Mouse (Mus musculus): ENCODE measurements around the gene Cbr4. TPM values are rescaled to one million over a fixed set of nuclear protein-coding genes. Genes with fewer than 3 reads are reported as not detected.
A peak's percentile ranks its signal among the peaks of the same experiment; 100 is the strongest.

Gene Cbr4
- polyA plus RNA-seq (2011; ENCODE audit: insufficient read length, low read depth, missing spikeins), result 21.1 and 24.3 TPM in 2 replicates

- Histone ChIP-seq H3K4me1 (ENCODE audit: control insufficient read depth, insufficient read depth, low read length) (no peaks in the 10 kb centered on the region), H3K27ac (ENCODE audit: insufficient read depth, low read length) (peak within 1 kb of the TSS; percentile 89), H3K4me3 (ENCODE audit: insufficient read depth, low read length) (peak within 1 kb of the TSS; percentile 81)
- TF ChIP-seq POLR2A (IDR thresholded peaks at IDR 0.05; ENCODE audit: low read depth, low read length) (peak; percentile 63), CTCF (IDR thresholded peaks at IDR 0.05; ENCODE audit: borderline replicate concordance, insufficient read depth, low read length) (no peak)
Measured at GRCm38 (mm10) chr8:61487597-61488156, at the start of gene Cbr4. TSS of gene Cbr4 (plus strand) at chr8:61487734.

- Histone ChIP-seq H3K4me3 (ENCODE audit: insufficient read depth, low read length) (no peak overlapping the region), H3K4me1 (ENCODE audit: control insufficient read depth, insufficient read depth, low read length) (no peaks in the 10 kb centered on the region), H3K27ac (ENCODE audit: insufficient read depth, low read length) (no peak overlapping the region)
- TF ChIP-seq POLR2A (IDR thresholded peaks at IDR 0.05; ENCODE audit: low read depth, low read length), result no peak
- no peak for TF ChIP-seq CTCF (IDR thresholded peaks at IDR 0.05; ENCODE audit: borderline replicate concordance, insufficient read depth, low read length)
Measured at GRCm38 (mm10) chr8:61442988-61443387, 44.5 kb upstream of the Cbr4 start.

DNA sequence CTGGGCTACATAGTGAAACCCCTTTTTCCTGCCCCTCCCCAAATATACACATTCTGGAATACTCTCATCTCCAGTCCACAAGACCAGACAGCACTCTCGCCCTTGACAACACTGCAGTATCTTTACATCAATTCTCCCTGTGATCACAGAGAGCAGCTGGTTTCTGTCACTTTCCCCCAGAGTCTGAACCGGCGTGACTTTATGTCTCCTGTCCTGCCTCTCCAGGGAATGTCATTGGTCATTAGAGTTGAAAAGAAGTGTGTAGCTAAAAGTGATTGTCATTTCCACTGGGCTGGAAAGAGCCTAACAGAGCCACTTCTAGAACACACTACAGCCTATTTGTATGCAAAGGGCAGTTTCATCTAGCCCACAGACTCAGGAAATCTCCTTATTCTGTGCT is 43.2 kb upstream of the Cbr4 start:
- no peak overlapping the region for H3K27ac ChIP-seq (ENCODE audit: insufficient read depth, low read length)
- no peak overlapping the region for H3K4me3 ChIP-seq (ENCODE audit: insufficient read depth, low read length)
- no peaks in the 10 kb centered on the region; the same call in 1 of the 2 replicates for H3K4me1 ChIP-seq (ENCODE audit: control insufficient read depth, insufficient read depth, low read length)
- TF ChIP-seq POLR2A (IDR thresholded peaks at IDR 0.05; ENCODE audit: low read depth, low read length), result no peak
- TF ChIP-seq CTCF (IDR thresholded peaks at IDR 0.05; ENCODE audit: borderline replicate concordance, insufficient read depth, low read length), result no peak

GRCm38 (mm10) chr8:61446329-61446728 is 41.2 kb upstream of the Cbr4 start:
- H3K4me1 ChIP-seq (ENCODE audit: control insufficient read depth, insufficient read depth, low read length), result peaks cover 2% of the 10 kb centered on the region
- no peak for TF ChIP-seq POLR2A (IDR thresholded peaks at IDR 0.05; ENCODE audit: low read depth, low read length)
- TF ChIP-seq CTCF (IDR thresholded peaks at IDR 0.05; ENCODE audit: borderline replicate concordance, insufficient read depth, low read length), result no peak
- no peak overlapping the region for H3K4me3 ChIP-seq (ENCODE audit: insufficient read depth, low read length)
- no peak overlapping the region for H3K27ac ChIP-seq (ENCODE audit: insufficient read depth, low read length)

DNA sequence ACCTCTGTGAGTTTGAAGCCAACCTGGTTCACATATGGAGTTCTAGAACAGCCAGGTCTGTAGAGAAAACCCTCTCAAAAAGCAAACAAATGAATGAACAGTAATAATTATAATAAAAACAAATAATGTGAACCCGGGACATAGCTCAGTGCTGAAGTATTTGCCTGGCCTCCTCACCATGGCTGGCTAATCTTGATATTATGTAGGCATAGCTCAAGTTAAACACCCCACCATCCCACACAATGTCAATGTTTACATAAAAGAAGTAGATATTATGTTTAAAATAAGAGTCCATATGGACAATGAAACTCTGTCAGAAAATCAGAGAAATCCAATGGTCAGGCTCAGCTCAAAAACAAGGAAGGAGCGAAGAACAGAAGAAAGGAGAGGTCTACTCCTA is 39.4 kb upstream of the Cbr4 start:
- Histone ChIP-seq H3K27ac (ENCODE audit: insufficient read depth, low read length) (no peak overlapping the region), H3K4me1 (ENCODE audit: control insufficient read depth, insufficient read depth, low read length) (peaks cover 2% of the 10 kb centered on the region), H3K4me3 (ENCODE audit: insufficient read depth, low read length) (no peak overlapping the region)
- TF ChIP-seq CTCF (IDR thresholded peaks at IDR 0.05; ENCODE audit: borderline replicate concordance, insufficient read depth, low read length) (no peak), POLR2A (IDR thresholded peaks at IDR 0.05; ENCODE audit: low read depth, low read length) (no peak)

- Histone ChIP-seq H3K27ac (ENCODE audit: insufficient read depth, low read length) (no peak overlapping the region; the same call in 1 of the 2 replicates), H3K4me3 (ENCODE audit: insufficient read depth, low read length) (no peak overlapping the region), H3K4me1 (ENCODE audit: control insufficient read depth, insufficient read depth, low read length) (peaks cover 2% of the 10 kb centered on the region)
- no peak for TF ChIP-seq POLR2A (IDR thresholded peaks at IDR 0.05; ENCODE audit: low read depth, low read length)
- no peak for TF ChIP-seq CTCF (IDR thresholded peaks at IDR 0.05; ENCODE audit: borderline replicate concordance, insufficient read depth, low read length)
Measured at GRCm38 (mm10) chr8:61448881-61449280, 38.7 kb upstream of the Cbr4 start.

- Histone ChIP-seq H3K4me1 (ENCODE audit: control insufficient read depth, insufficient read depth, low read length) (peaks cover 2% of the 10 kb centered on the region), H3K27ac (ENCODE audit: insufficient read depth, low read length) (no peak overlapping the region), H3K4me3 (ENCODE audit: insufficient read depth, low read length) (no peak overlapping the region)
- TF ChIP-seq CTCF (IDR thresholded peaks at IDR 0.05; ENCODE audit: borderline replicate concordance, insufficient read depth, low read length) (no peak), POLR2A (IDR thresholded peaks at IDR 0.05; ENCODE audit: low read depth, low read length) (no peak)
Measured at GRCm38 (mm10) chr8:61450916-61451575, 36.5 kb upstream of the Cbr4 start.

- H3K4me1 ChIP-seq (ENCODE audit: control insufficient read depth, insufficient read depth, low read length), result peaks cover 2% of the 10 kb centered on the region
- H3K4me3 ChIP-seq (ENCODE audit: insufficient read depth, low read length), result no peak overlapping the region
- TF ChIP-seq POLR2A (IDR thresholded peaks at IDR 0.05; ENCODE audit: low read depth, low read length) (no peak), CTCF (IDR thresholded peaks at IDR 0.05; ENCODE audit: borderline replicate concordance, insufficient read depth, low read length) (no peak)
- H3K27ac ChIP-seq (ENCODE audit: insufficient read depth, low read length), result no peak overlapping the region
Measured at GRCm38 (mm10) chr8:61451721-61452337, 35.7 kb upstream of the Cbr4 start.

DNA sequence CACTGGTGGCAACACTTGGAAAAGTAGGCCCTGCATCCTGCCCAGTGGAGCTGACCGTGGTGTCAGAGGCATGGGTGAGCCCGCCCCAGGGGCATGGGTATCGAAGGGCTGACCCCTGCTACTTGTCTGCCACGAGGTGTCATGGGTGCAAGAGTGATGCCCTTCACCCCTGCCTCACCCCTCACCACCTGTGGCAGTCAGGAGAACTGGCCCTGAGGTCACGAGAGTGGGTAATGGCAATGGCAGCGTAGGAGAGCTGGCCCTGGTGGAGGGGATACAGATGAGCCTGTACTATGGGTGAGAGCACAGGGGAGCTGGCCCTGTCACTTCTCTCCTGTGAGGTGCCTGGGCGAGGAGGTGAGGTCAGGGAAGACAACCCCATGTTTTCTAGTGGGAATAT is 27.8 kb upstream of the Cbr4 start:
- H3K4me3 ChIP-seq (ENCODE audit: insufficient read depth, low read length), result no peak overlapping the region
- no peaks in the 10 kb centered on the region for H3K4me1 ChIP-seq (ENCODE audit: control insufficient read depth, insufficient read depth, low read length)
- no peak overlapping the region for H3K27ac ChIP-seq (ENCODE audit: insufficient read depth, low read length)
- TF ChIP-seq POLR2A (IDR thresholded peaks at IDR 0.05; ENCODE audit: low read depth, low read length) (no peak), CTCF (IDR thresholded peaks at IDR 0.05; ENCODE audit: borderline replicate concordance, insufficient read depth, low read length) (no peak)

DNA sequence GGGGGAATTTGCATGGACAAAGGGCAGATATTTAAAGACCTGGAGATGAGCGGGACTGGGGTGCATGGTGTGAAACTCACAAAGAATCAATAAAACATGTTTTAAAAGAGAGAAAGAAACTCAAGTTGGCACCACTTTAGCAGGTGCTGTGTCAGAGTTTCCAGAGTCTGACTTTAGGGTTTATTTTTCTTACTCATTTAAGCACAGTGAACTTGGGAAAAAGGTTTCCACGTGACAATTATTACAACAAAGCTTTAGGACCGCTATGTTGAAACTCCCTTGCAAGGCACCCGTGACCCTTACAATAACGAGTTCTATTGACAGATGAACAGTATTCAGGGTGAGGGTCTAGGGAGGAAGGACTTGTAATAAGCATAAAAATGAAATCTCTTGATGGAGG is 25.3 kb upstream of the Cbr4 start:
- TF ChIP-seq POLR2A (IDR thresholded peaks at IDR 0.05; ENCODE audit: low read depth, low read length), result no peak
- no peak for TF ChIP-seq CTCF (IDR thresholded peaks at IDR 0.05; ENCODE audit: borderline replicate concordance, insufficient read depth, low read length)
- H3K27ac ChIP-seq (ENCODE audit: insufficient read depth, low read length), result no peak overlapping the region
- no peak overlapping the region for H3K4me3 ChIP-seq (ENCODE audit: insufficient read depth, low read length)
- no peaks in the 10 kb centered on the region for H3K4me1 ChIP-seq (ENCODE audit: control insufficient read depth, insufficient read depth, low read length)
